Mouse (Mus musculus): ENCODE data around the gene Olfr204. TPM values are rescaled to one million over a fixed set of nuclear protein-coding genes. Genes with fewer than 3 reads are reported as not detected.
"Not testable (repeated sequence)": the region's sequence is repeated elsewhere in the genome, so short reads cannot be mapped to it uniquely, and the experiment has no call there.

Olfr204 gene
- under 1 TPM in 1 of 2 experiments, not detected in 1; 0.07 TPM for total RNA-seq (2021)

DNA sequence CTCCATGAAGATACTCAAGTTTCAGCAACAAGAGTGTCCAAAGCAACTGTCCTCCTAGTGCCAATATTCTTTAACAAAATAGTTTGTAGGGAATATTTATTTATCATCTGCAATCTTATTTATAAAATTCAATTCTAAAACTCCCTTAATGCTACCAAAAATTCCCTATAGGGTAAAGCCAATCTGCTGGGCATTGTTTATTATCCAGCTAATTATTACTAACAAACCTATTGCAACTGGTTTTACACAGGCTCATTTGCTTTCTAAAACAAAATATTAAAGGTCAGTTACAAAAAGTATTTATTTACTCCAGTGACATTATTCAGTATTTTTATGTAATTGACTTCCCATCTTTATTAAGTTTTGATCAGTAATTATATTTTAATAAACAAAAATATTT, at the start of gene Olfr204:
Gene Olfr204, minus strand, starts transcription at position 101 of the 400 bp plus-strand sequence.
- DNase-seq (ENCODE audit: low spot score in 2 of 2), result no peak
- intact Hi-C loops (cut with DNase I), result no loop called here

DNA sequence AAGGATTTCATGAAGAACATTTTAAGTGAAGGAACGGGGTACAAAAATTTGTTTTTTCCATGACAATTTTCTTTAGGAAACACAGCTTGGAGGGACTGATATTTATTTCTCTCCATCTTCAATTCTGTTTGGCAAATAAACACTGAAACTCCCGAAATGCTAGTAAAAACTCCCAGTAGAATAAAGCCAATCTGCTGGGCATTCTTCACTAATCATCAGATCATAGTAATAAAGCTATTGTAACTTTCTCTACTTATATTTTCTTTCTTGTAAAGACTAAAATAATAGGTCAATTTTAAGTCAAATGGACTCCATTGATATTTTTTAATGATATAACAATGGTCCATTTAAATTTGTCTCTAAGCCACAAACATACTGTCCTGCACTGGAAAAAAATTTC, 45.8 kb upstream of the Olfr204 start, which contains the start of gene Olfr209:
Gene Olfr209, minus strand, starts transcription at position 101 of the 400 bp plus-strand sequence.
- intact Hi-C loops (cut with DNase I), result no loop called here
- no peak for DNase-seq (ENCODE audit: low spot score in 2 of 2)

DNA sequence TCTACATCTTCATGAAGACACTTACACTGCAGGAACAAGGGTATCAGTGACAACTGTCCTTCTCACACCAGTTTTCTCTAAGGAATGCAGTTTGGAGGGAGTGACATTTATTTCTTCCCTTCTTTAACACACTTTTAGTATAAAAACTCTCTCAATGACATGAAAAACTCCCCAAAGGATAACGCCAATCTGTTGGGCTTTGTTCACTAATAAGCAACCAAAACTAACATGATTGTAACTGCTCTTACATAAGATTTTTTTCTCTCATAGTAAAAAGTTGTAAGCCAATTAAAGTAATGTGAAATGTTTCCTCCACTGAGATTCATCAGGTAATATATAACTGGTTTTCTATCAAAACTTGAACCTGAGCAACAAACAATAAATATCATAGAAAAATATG, 31.1 kb upstream of the Olfr204 start, which contains the start of gene Olfr206:
Gene Olfr206, minus strand, starts transcription at position 101 of the 400 bp plus-strand sequence.
- intact Hi-C loops (cut with DNase I), result no loop called here
- no peak for DNase-seq (ENCODE audit: low spot score in 2 of 2)

GRCm38 (mm10) chr16:59331038-59331437, 13.0 kb upstream of the Olfr204 start, which contains the start of gene Olfr205:
TSS of gene Olfr205 (minus strand) at chr16:59331138.
- intact Hi-C loops (cut with DNase I), result no loop called here
- no peak for DNase-seq (ENCODE audit: low spot score in 2 of 2)

DNA sequence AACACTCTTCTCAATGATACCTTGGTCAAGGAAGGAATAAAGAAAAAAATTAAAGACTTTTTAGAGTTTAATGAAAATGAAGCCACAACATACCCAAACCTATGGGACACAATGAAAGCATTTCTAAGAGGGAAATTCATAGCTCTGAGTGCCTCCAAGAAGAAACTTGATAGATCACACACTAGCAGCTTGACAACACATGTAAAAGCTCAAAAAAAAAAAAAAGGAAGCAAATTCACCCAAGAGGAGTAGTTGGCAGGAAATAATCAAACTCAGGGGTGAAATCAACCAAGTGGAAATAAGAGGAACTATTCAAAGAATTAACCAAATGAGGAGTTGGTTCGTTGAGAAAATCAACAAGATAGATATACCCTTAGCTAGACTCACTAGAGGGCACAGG, 5.2 kb upstream of the Olfr204 start:
- DNase-seq (ENCODE audit: low spot score in 2 of 2); intact Hi-C loops (cut with DNase I): not testable (repeated sequence)

DNA sequence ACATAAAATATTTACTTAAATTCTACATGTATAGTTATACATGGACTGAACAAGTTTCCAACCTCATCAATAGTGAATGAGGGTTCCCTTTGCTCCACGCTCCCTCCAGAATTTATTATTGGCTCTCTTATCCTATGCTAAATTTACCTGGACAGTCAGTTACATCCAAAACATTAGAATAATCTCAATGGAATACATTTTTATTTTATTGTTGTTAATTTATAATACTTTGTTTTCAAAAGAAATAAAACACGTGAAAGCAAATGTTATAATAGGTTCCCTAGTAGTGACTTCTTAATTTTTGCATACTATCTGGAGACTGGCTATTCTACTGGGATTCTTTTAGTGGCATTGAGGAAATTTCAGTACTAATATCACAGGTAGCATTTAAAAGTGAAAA, 19.5 kb downstream of the Olfr204 start, which contains the start of gene Olfr203:
Gene Olfr203, plus strand, starts transcription at position 301 of the 400 bp plus-strand sequence.
- DNase-seq (ENCODE audit: low spot score in 2 of 2), result no peak
- intact Hi-C loops (cut with DNase I), result no loop called here

DNA sequence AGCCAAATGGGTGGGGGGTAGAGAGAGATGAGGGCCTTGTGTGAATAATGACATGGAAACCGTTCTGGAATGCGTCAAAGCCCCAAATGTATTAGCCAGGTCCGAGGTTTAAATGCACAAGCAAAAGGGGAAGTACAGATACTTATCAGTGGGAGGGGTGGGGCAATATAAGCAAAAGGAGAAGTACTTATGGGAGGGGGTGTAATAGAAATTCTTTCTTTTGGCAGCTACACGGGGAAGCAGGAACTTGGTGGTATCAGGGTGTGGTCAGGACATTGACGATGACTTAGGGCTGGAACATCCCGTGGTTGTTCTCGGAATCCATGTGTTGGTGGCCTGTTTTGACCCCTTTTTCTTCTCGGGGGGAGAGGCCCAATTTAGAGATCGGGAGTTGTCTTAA, 30.5 kb downstream of the Olfr204 start:
- intact Hi-C loops (cut with DNase I), result not testable (repeated sequence)

GRCm38 (mm10) chr16:59286693-59287092, 31.4 kb downstream of the Olfr204 start, which contains the start of gene Olfr202:
TSS of gene Olfr202 (minus strand) at chr16:59286793.
- intact Hi-C loops (cut with DNase I), result no loop called here
- no peak for DNase-seq (ENCODE audit: low spot score in 2 of 2)

More for the DNA sequence above, 30.5 kb downstream of the Olfr204 start:
- not testable (repeated sequence) for DNase-seq (ENCODE audit: low spot score in 2 of 2)

GRCm38 (mm10) chr16:59283476-59283875, 34.6 kb downstream of the Olfr204 start:
- intact Hi-C loops (cut with DNase I), result no loop called here
- DNase-seq (ENCODE audit: low spot score in 2 of 2), result no peak

DNA sequence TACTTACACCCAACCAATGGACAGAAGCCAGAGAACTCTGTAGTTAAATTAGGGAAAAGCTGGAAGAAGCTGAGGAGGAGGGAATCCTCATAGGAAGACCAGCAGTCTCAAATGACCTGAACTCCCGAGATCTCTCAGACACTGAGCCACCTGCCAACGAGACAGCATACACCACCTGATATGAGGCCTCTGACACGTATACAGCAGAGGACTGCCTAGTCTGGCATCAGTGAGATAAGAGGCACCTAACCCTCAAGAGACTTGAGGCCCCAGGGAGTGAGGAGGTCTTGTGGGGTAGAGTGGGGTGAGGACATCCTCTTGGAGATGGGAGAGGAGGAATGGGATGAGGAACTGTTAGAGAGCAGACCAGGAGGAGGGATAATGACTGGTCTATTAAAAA, 37.5 kb downstream of the Olfr204 start:
- no peak for DNase-seq (ENCODE audit: low spot score in 2 of 2)
- intact Hi-C loops (cut with DNase I), result no loop called here

- intact Hi-C loops (cut with DNase I); DNase-seq (ENCODE audit: low spot score in 2 of 2): not testable (repeated sequence)
Observed at GRCm38 (mm10) chr16:59272532-59272931, 45.5 kb downstream of the Olfr204 start, which contains the start of gene Olfr201. TSS of gene Olfr201 (minus strand) at chr16:59272632.

GRCm38 (mm10) chr16:59269097-59269496, 49.0 kb downstream of the Olfr204 start:
- intact Hi-C loops (cut with DNase I); DNase-seq (ENCODE audit: low spot score in 2 of 2): not testable (repeated sequence)

Other genes with a start within 250 kb of the Olfr204 start
- not detected for gene Olfr190, start 240.2 kb downstream of the Olfr204 start, total RNA-seq (2021)
- not detected for gene Olfr191, start 228.4 kb downstream of the Olfr204 start, total RNA-seq (2021)
- not detected for gene Olfr193, start 206.4 kb downstream of the Olfr204 start, total RNA-seq (2021)
- gene Olfr194, start 197.2 kb downstream of the Olfr204 start, total RNA-seq (2021), result not detected
- gene Olfr195, start 171.2 kb downstream of the Olfr204 start, total RNA-seq (2021), result not detected
- gene Olfr196, start 147.8 kb downstream of the Olfr204 start, total RNA-seq (2021), result not detected
- not detected for gene Olfr198, start 114.7 kb downstream of the Olfr204 start, total RNA-seq (2021)
- not detected for gene Olfr199, start 98.5 kb downstream of the Olfr204 start, total RNA-seq (2021)
- gene Olfr201, start 45.6 kb downstream of the Olfr204 start, total RNA-seq (2021), result not detected
- gene Olfr202, start 31.5 kb downstream of the Olfr204 start, total RNA-seq (2021), result not detected
- not detected for gene Olfr203, start 19.4 kb downstream of the Olfr204 start, total RNA-seq (2021)
- not detected for gene Olfr205, start 12.9 kb upstream of the Olfr204 start, total RNA-seq (2021)
- not detected for gene Olfr206, start 31.0 kb upstream of the Olfr204 start, total RNA-seq (2021)
- not detected for gene Olfr209, start 45.7 kb upstream of the Olfr204 start, total RNA-seq (2021)
- gene Gabrr3, start 89.1 kb upstream of the Olfr204 start, total RNA-seq (2021), result under 1 TPM in 1 of 2 experiments, not detected in 1; 0.20 TPM
- gene Riox2, start 153.5 kb upstream of the Olfr204 start, total RNA-seq (2021), result 10 to 100 TPM; 12.9 to 14.5 TPM

All from left cerebral cortex, postnatal 36 days (tissue).